Mouse (Mus musculus): ENCODE data around the gene Med12l. TPM values are rescaled to one million over a fixed set of nuclear protein-coding genes. Genes with fewer than 3 reads are reported as not detected.
"Not testable (repeated sequence)": the region's sequence is repeated elsewhere in the genome, so short reads cannot be mapped to it uniquely, and the experiment has no call there.

The Med12l gene
- total RNA-seq, 2 experiments from 2014 or later = 46.5 to 52.0 TPM

DNA sequence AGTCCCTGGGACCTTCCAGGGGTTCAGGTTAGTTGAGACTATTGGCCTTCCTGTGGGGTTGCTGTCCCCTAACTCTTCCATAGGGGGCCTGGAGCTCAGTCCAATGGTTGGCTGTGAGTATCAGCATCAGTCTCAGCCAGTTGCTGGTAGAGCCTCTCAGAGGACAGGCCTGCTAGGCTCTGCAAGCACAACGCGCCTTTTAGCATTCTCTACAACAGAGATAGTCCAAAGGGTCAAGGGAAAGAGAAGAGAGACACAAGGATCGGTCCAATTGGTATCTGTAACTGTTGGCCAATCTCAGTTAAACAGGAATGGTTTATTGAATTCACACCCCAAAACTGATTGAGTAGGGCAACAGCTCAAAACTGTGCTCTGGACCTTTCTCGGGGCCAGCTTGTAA is 101.8 kb downstream of the Med12l start:
- no peak for TF ChIP-seq CTCF (IDR thresholded peaks at IDR 0.05)
- no peak for DNase-seq (ENCODE audit: extremely low spot score in 1 of 2, low spot score in 2 of 2)
- Histone ChIP-seq H3K4me3 (no peak overlapping the region), H3K27ac (no peak overlapping the region)
- intact Hi-C loops (cut with DNase I) = no loop called here

DNA sequence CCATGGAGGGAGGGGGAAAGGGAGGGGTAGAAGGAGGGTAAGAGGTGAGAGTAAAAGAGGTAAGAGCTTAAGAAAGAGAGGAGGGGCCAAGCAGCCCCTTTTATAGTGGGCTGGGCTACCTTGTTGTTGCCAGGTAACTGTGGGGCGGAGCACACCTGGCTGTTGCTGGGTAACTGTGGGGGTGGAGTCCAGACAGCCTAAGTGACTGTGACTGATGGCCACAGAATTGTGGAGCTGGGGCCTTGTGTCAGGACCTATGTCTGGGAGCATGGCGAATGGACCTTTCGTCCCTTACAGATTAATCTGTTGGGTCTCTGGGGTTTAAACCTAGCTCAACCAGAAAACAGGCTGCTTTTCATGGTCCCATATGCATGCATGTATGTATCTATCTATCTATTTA is 104.2 kb downstream of the Med12l start:
- DNase-seq (ENCODE audit: extremely low spot score in 1 of 2, low spot score in 2 of 2); H3K4me3 ChIP-seq; intact Hi-C loops (cut with DNase I); H3K27ac ChIP-seq: not testable (repeated sequence)

GRCm38 (mm10) chr3:59111944-59112343 is 106.3 kb downstream of the Med12l start:
- DNase-seq (ENCODE audit: extremely low spot score in 1 of 2, low spot score in 2 of 2) = no peak
- Histone ChIP-seq H3K4me3 (no peak overlapping the region), H3K27ac (no peak overlapping the region)
- intact Hi-C loops (cut with DNase I) = no loop called here
- TF ChIP-seq CTCF (IDR thresholded peaks at IDR 0.05) = no peak

DNA sequence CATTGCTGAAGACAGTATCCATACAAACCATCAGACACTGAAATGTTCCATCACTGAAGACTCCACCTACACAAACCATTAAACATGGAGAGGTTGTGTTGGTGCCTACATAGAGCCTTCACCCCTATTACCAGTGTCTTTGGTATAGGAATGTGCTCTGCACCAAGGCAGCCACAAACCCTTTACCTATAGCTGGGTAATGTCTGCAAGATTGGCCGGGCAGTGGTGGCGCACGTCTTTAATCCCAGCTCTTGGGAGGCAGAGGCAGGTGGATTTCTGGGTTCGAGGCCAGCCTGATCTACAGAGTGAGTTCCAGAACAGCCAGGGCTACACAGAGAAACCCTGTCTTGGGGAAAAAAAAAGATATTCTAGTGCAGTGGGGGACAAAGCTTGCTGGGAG is 107.7 kb downstream of the Med12l start:
- intact Hi-C loops (cut with DNase I); DNase-seq (ENCODE audit: extremely low spot score in 1 of 2, low spot score in 2 of 2); H3K4me3 ChIP-seq; H3K27ac ChIP-seq: not testable (repeated sequence)

GRCm38 (mm10) chr3:59113973-59114517 is 108.4 kb downstream of the Med12l start:
- Histone ChIP-seq H3K27ac (no peak overlapping the region), H3K4me3 (no peak overlapping the region)
- intact Hi-C loops (cut with DNase I) = no loop called here
- no peak for DNase-seq (ENCODE audit: extremely low spot score in 1 of 2, low spot score in 2 of 2)
- TF ChIP-seq CTCF (IDR thresholded peaks at IDR 0.05) = no peak

DNA sequence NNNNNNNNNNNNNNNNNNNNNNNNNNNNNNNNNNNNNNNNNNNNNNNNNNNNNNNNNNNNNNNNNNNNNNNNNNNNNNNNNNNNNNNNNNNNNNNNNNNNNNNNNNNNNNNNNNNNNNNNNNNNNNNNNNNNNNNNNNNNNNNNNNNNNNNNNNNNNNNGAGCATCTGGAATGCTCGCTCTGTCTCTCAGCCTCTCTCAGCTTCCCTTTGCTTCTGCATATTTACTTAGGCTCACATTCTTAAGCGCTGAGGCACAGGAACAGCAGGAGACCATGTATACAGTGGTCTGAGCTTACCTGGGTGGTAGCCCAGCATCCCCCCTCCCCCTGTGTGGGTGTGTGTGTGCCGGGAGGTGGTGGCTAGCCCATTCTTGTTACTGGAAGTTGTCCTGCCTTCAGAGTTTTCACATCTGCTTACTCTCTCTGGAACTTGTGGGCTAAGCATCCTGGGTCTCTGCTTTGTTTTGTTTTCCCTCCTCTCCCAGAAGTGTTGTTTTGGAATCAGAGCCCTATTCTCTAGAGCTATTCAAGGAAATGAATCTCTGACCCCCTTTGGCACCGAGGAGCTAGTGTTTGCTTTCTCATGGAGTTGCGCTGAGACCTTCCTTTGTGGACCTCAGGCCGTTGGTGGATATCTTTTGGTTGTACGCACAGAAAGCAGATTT is 115.6 kb downstream of the Med12l start:
- intact Hi-C loops (cut with DNase I) = loop anchor here (2.0 to 5.0 kb wide), 3 partner anchors 48 to 936 kb away; no protein-coding TSS in a partner anchor
- Histone ChIP-seq H3K27ac (no peak overlapping the region), H3K4me3 (no peak overlapping the region)
- no peak for DNase-seq (ENCODE audit: extremely low spot score in 1 of 2, low spot score in 2 of 2)
- no peak for TF ChIP-seq CTCF (IDR thresholded peaks at IDR 0.05)

GRCm38 (mm10) chr3:59121780-59122449 is 116.3 kb downstream of the Med12l start:
- no peak for DNase-seq (ENCODE audit: extremely low spot score in 1 of 2, low spot score in 2 of 2)
- no peak for TF ChIP-seq CTCF (IDR thresholded peaks at IDR 0.05)
- Histone ChIP-seq H3K27ac (no peak overlapping the region), H3K4me3 (no peak overlapping the region)
- intact Hi-C loops (cut with DNase I) = loop anchor here (2.0 to 5.0 kb wide), 3 partner anchors 47 to 935 kb away; no protein-coding TSS in a partner anchor

- intact Hi-C loops (cut with DNase I) = no loop called here
- TF ChIP-seq CTCF (IDR thresholded peaks at IDR 0.05) = no peak
- H3K4me3 ChIP-seq = no peak overlapping the region
- DNase-seq (ENCODE audit: extremely low spot score in 1 of 2, low spot score in 2 of 2) = no peak
- no peak overlapping the region for H3K27ac ChIP-seq
Observed at GRCm38 (mm10) chr3:59125022-59125421, 119.4 kb downstream of the Med12l start.

- TF ChIP-seq CTCF (IDR thresholded peaks at IDR 0.05) = no peak
- intact Hi-C loops (cut with DNase I) = no loop called here
- no peak for DNase-seq (ENCODE audit: extremely low spot score in 1 of 2, low spot score in 2 of 2)
- H3K27ac ChIP-seq = no peak overlapping the region
- no peak overlapping the region for H3K4me3 ChIP-seq
Observed at GRCm38 (mm10) chr3:59125783-59126555, 120.3 kb downstream of the Med12l start.

- DNase-seq (ENCODE audit: extremely low spot score in 1 of 2, low spot score in 2 of 2) = no peak
- intact Hi-C loops (cut with DNase I) = no loop called here
- Histone ChIP-seq H3K27ac (no peak overlapping the region), H3K4me3 (no peak overlapping the region)
- no peak for TF ChIP-seq CTCF (IDR thresholded peaks at IDR 0.05)
Observed at GRCm38 (mm10) chr3:59128681-59129080, 123.1 kb downstream of the Med12l start.

GRCm38 (mm10) chr3:59129547-59129946 is 123.9 kb downstream of the Med12l start:
- no peak for TF ChIP-seq CTCF (IDR thresholded peaks at IDR 0.05)
- no peak overlapping the region for H3K4me3 ChIP-seq
- no peak overlapping the region for H3K27ac ChIP-seq
- intact Hi-C loops (cut with DNase I) = no loop called here
- no peak for DNase-seq (ENCODE audit: extremely low spot score in 1 of 2, low spot score in 2 of 2)

DNA sequence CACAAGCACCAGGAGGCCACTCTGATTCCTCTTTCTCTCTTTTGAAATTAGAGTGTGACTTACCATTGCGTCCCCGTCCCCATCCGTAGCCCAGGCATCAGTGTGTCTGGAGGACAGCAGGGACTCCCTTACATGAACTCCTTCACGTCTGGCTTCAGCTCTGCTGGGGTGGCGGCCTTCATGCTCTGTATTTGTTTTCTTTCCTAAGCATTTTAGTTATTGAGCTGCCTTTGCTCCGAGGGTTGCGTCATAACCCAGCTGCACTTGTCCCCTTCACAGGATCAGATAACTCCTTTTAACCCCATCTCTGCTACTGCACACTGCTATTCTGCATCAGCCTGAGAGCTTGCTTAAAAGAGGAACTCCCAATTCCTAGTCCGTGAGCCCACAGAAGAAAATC is 124.8 kb downstream of the Med12l start:
- Histone ChIP-seq H3K4me3 (no peak overlapping the region), H3K27ac (no peak overlapping the region)
- TF ChIP-seq CTCF (IDR thresholded peaks at IDR 0.05) = no peak
- no peak for DNase-seq (ENCODE audit: extremely low spot score in 1 of 2, low spot score in 2 of 2)
- intact Hi-C loops (cut with DNase I) = no loop called here
